Mouse (Mus musculus) large intestine, adult 2 months (tissue): Measurements from ENCODE around the gene Slc12a3. TPM values are rescaled to one million over a fixed set of nuclear protein-coding genes. Genes with fewer than 3 reads are reported as not detected.

Experiments
- DNase-seq: peaks from one replicate; pipeline ENCODE4 v3.0.0-alpha.2; 2012; ENCODE audit warnings: low read depth, low spot score
- WGBS: fragments of 180-500 bp; shearing (Covaris S2); methylation state at CpG from one replicate; pipeline ENCODE4 v1.1.7; 2018; 5-methylcytosine and 5-hydroxymethylcytosine counted together
- polyA plus RNA-seq: library from polyadenylated mRNA; depleted of rRNA; stranded (reverse); fragments of >200 nt; gene quantifications from 2 replicates; pipeline ENCODE4 v1.2.3, GENCODE M21; 2012

The Slc12a3 gene
- polyA plus RNA-seq, 1 experiment, result 0.05 TPM

- WGBS, result 40% methylated on average over 12 of the region's 12 CpGs
- no peak for DNase-seq
Observed at GRCm38 (mm10) chr8:94324071-94324470, 4.9 kb upstream of the Slc12a3 start.

GRCm38 (mm10) chr8:94326016-94326415 is 3.0 kb upstream of the Slc12a3 start:
- 58% methylated on average over 4 of the region's 4 CpGs for WGBS
- DNase-seq, result no peak

GRCm38 (mm10) chr8:94330733-94331132 is 1.7 kb downstream of the Slc12a3 start:
- no peak for DNase-seq
- 19% methylated on average over 4 of the region's 4 CpGs for whole genome bisulfite sequencing

- DNase-seq, result peak; percentile 43
- WGBS, result 18% methylated on average over 5 of the region's 5 CpGs
Observed at GRCm38 (mm10) chr8:94333345-94333744, 4.3 kb downstream of the Slc12a3 start.

GRCm38 (mm10) chr8:94337559-94337958 is 8.6 kb downstream of the Slc12a3 start:
- no peak for DNase-seq
- 77% methylated on average over 8 of the region's 8 CpGs for WGBS

GRCm38 (mm10) chr8:94340796-94341195 is 11.8 kb downstream of the Slc12a3 start:
- 65% methylated on average over 7 of the region's 7 CpGs for WGBS
- no peak for DNase-seq

GRCm38 (mm10) chr8:94342691-94343090 is 13.7 kb downstream of the Slc12a3 start:
- WGBS, result 91% methylated on average over 10 of the region's 10 CpGs

GRCm38 (mm10) chr8:94343290-94343689 is 14.3 kb downstream of the Slc12a3 start:
- WGBS, result 4% methylated on average over 6 of the region's 6 CpGs
- DNase-seq, result peak; percentile 62

More at GRCm38 (mm10) chr8:94342691-94343090, 13.7 kb downstream of the Slc12a3 start:
- DNase-seq, result no peak

GRCm38 (mm10) chr8:94343778-94344320 is 14.8 kb downstream of the Slc12a3 start:
- no peak for DNase-seq
- WGBS, result 90% methylated on average over 11 of the region's 11 CpGs

GRCm38 (mm10) chr8:94345657-94346056 is 16.7 kb downstream of the Slc12a3 start:
- WGBS, result 84% methylated on average over 4 of the region's 4 CpGs
- DNase-seq, result no peak

GRCm38 (mm10) chr8:94346264-94346663 is 17.3 kb downstream of the Slc12a3 start:
- no peak for DNase-seq
- WGBS, result 93% methylated on average over 13 of the region's 13 CpGs

GRCm38 (mm10) chr8:94348425-94348824 is 19.4 kb downstream of the Slc12a3 start:
- no peak for DNase-seq
- 65% methylated on average over 9 of the region's 9 CpGs for WGBS

- 27% methylated on average over 7 of the region's 7 CpGs for WGBS
- peak; percentile 98 for DNase-seq
Observed at GRCm38 (mm10) chr8:94354069-94354531, 25.1 kb downstream of the Slc12a3 start.

- 20% methylated on average over 4 of the region's 4 CpGs for WGBS
Observed at GRCm38 (mm10) chr8:94354571-94354970, 25.6 kb downstream of the Slc12a3 start.

GRCm38 (mm10) chr8:94357220-94357619 is 28.2 kb downstream of the Slc12a3 start:
- 81% methylated on average over 6 of the region's 6 CpGs for WGBS
- DNase-seq, result no peak

More at GRCm38 (mm10) chr8:94354571-94354970, 25.6 kb downstream of the Slc12a3 start:
- no peak for DNase-seq

- WGBS, result 20% methylated on average over 5 of the region's 5 CpGs
- DNase-seq, result peak; percentile 75
Observed at GRCm38 (mm10) chr8:94358541-94358940, 29.5 kb downstream of the Slc12a3 start.

GRCm38 (mm10) chr8:94361774-94362431 is 32.9 kb downstream of the Slc12a3 start:
- no peak for DNase-seq
- 63% methylated on average over 6 of the region's 6 CpGs for WGBS

- no peak for DNase-seq
- WGBS, result 21% methylated on average over 7 of the region's 7 CpGs
Observed at GRCm38 (mm10) chr8:94362607-94363239, 33.7 kb downstream of the Slc12a3 start.

- no peak for DNase-seq
Observed at GRCm38 (mm10) chr8:94363288-94363688, 34.3 kb downstream of the Slc12a3 start.

GRCm38 (mm10) chr8:94363906-94364305 is 34.9 kb downstream of the Slc12a3 start:
- DNase-seq, result no peak
- WGBS, result 40% methylated on average over 2 of the region's 2 CpGs

More at GRCm38 (mm10) chr8:94363288-94363688, 34.3 kb downstream of the Slc12a3 start:
- WGBS, result 14% methylated on average over 4 of the region's 4 CpGs
